Mouse (Mus musculus) adrenal gland, postnatal 14 days (tissue): ENCODE results near the gene Gm9821. TPM values are rescaled to one million over a fixed set of nuclear protein-coding genes. Genes with fewer than 3 reads are reported as not detected.
A peak's percentile ranks its signal among the peaks of the same experiment; 100 is the strongest.

Experiments used
- DNase-seq: peaks from one replicate; pipeline ENCODE4 v3.0.0; 2021; ENCODE audit warnings: mixed read lengths
- total RNA-seq: library from RNA; stranded (reverse); gene quantifications from 2 replicates; pipeline ENCODE4 v1.2.3, GENCODE M21; 2021

Gene Gm9821
- total RNA-seq, 1 experiment from 2014 or later = not detected

DNA sequence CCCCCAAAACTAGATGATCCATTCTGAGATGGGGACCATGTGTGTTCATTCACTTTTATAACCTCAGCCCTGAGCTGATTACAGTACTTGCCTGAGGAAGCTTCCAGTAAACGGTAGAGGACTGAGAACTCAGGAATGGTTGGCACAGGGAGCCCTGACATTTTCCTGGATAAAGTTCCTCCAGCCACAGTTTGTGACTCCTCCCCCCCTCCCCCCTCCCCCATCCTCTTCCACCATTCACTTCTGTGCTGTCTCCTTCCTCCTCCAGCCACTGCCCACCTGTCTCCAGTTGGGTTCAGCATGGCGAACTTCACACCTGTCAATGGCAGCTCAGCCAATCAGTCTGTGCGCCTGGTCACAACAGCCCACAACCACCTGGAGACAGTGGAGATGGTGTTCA, 18.6 kb upstream of the Gm9821 start, which contains the start of gene Chrm4:
Gene Chrm4, plus strand, starts transcription at position 301 of the 400 bp plus-strand sequence.
- DNase-seq = no peak

DNA sequence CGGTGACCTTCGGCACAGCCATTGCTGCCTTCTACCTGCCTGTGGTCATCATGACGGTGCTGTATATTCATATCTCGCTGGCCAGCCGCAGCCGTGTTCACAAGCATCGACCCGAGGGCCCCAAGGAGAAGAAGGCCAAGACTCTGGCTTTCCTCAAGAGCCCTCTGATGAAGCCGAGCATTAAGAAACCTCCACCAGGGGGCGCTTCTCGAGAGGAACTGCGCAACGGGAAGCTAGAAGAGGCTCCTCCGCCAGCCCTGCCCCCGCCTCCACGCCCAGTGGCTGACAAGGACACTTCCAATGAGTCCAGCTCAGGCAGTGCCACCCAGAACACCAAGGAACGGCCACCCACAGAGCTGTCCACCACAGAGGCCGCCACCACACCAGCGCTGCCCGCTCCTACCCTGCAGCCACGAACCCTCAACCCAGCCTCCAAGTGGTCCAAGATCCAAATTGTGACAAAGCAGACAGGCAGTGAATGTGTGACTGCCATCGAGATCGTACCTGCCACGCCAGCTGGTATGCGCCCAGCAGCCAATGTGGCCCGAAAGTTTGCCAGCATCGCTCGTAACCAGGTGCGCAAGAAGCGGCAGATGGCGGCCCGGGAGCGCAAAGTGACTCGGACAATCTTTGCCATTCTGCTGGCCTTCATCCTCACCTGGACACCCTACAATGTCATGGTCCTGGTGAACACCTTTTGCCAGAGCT, 17.5 kb upstream of the Gm9821 start:
- DNase-seq = peak; percentile 92

- no peak for DNase-seq
Measured at GRCm38 (mm10) chr2:91928534-91929350, 16.8 kb upstream of the Gm9821 start.

DNA sequence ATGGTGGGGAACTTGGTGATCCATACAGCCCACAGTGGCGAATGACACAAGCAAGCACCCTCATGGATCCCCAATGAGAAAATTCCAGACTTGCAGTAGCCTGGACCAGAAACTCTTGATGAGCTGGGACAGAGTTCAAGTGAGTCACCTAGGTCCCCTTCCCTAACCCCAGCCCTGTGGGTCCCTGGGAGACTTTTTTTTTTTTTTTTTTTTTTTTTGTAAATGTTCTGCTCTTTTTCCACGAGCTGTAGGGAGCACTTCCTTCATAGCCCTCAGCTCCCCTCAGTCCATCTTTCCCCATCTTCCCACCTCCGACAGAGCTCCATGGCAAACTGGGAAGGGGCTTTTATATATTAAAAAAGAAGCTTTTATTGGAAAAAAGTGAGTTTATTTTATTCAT, 16.0 kb upstream of the Gm9821 start:
- DNase-seq = no peak

- DNase-seq = peak; percentile 84
Measured at GRCm38 (mm10) chr2:91929936-91930335, 15.6 kb upstream of the Gm9821 start.

DNA sequence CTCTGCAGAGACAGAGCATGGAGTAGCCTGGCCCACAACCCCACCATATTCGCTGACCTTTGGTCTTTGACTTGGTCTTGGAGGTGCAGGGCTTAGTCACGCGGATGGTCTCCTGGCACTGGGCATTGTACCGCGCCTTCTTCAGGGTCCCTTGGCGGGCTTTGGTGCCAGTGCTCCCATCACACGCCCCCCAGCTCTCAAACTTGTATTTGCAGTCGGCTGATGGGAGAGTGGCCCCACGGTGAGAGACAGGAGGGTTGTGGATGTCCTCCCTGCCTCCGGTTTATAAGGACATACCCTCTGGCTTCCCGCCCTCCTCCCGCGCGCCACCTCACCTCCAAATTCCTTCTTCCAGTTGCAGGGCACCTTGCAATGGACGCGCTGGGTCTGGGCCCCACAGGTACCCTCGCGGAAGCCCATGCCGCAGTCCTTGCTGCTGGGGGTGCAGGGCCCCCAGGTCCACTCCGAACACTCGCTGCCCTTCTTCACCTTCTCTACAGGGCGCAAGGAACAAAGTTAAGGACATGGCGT, 14.7 kb upstream of the Gm9821 start:
- DNase-seq = no peak

DNA sequence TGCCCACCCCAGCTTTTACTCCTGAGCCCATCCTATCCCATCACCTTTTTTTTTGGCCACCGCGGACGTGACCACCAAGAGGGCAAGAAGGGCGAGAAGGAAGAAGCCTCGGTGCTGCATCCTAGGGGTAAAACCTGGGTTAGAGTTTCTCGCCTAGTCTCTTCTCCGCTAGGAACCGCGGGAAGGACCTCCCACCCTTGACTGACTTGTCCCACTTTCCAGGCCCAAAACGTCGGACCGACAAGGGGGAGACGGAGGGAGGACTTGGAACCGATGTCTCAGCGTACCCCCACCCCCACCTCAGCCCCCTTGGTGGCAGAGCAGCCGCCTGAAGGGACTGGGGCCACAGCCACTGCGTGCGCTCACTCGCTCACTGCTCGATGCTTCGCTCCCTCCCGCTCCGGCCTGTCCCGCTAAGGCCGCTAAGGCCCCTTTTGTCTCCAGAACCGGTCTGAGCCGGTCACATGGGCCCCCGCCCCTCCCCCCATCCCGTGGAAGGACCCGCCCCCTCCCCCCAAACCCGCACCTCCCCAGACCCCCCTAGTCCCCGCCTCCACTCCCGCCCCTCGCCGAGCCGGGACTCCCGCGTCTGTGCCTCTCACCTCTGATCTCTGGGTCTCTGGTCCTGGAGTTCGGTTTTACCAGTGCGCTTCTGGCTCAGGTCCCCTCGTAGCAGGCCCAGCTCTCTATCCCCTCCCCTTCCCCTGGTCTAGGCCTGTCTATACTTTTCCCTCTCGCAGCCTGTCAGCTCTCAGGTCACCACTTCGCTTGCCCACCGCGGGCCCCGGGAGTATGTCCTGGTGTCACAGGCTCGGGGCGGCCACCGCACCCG, 14.0 kb upstream of the Gm9821 start:
- DNase-seq = peak; percentile 58

DNA sequence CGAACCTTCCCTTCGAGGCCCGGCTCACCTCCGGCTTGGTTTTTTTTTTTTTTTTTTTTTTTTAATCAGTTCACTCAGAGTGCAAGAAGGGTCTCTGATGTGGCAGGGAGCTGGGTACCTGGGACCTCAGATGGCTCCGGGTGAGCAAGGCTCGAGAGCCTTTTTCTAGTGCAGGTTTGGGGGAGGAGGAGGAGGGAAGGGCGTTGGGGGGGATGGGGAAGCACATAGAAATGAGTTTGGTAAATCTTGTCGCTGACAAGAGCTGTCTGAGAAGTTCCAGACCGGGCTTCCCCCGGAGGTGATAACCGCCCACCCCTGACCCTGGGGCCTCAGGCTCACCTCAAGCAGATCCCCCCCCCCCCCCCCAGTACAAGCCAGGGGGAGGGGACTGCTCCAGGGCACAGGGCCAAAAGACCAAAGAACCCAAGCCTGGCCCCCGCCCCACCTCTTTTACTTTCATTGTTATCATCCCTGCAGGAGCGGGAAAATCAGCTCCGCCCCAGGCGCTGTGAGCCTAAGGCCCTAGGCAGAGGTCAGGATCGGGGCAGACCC, 13.3 kb upstream of the Gm9821 start, which contains the start of gene Mdk:
Gene Mdk, minus strand, starts transcription at position 138 of the 552 bp plus-strand sequence.
- peak; percentile 34 for DNase-seq

GRCm38 (mm10) chr2:91932737-91933350, 12.7 kb upstream of the Gm9821 start:
- no peak for DNase-seq

GRCm38 (mm10) chr2:91933471-91933870, 12.0 kb upstream of the Gm9821 start:
- no peak for DNase-seq

GRCm38 (mm10) chr2:91934016-91934415, 11.5 kb upstream of the Gm9821 start:
- DNase-seq = no peak

- no peak for DNase-seq
Measured at GRCm38 (mm10) chr2:91934826-91935525, 10.5 kb upstream of the Gm9821 start.

GRCm38 (mm10) chr2:91936154-91936553, 9.3 kb upstream of the Gm9821 start:
- no peak for DNase-seq

DNA sequence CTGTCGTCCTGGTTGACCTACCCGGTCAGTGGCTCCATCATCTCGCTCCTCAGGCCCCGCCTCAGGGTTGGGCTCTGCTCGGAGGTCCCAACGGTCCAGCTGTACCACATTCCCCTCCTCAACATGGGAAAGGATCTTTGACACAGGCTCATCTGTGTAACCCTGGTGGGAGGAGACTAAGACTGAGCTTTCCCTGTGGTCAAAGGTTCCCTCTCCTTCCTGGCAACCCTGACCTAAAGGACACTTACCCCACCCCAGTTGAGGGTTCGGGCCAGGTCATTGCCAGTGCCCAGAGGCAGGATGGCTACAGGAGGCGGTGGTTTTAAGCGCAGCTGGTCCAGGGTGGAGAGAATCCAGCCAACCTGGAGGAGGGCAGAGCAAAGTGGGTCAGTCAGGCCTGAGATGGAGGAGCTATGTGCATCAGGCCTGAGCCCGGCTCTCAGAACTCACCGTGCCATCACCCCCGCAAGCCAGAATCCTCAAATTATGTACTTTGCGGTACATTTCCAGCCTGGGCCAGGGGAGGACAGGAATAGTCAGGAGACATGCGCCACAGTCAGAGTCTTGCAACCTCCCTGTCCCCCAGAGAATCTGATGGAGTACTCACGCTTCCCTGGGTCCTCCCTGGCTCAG, 6.1 kb upstream of the Gm9821 start:
- DNase-seq = no peak

- DNase-seq = no peak
Measured at GRCm38 (mm10) chr2:91942356-91942755, 3.1 kb upstream of the Gm9821 start.

DNA sequence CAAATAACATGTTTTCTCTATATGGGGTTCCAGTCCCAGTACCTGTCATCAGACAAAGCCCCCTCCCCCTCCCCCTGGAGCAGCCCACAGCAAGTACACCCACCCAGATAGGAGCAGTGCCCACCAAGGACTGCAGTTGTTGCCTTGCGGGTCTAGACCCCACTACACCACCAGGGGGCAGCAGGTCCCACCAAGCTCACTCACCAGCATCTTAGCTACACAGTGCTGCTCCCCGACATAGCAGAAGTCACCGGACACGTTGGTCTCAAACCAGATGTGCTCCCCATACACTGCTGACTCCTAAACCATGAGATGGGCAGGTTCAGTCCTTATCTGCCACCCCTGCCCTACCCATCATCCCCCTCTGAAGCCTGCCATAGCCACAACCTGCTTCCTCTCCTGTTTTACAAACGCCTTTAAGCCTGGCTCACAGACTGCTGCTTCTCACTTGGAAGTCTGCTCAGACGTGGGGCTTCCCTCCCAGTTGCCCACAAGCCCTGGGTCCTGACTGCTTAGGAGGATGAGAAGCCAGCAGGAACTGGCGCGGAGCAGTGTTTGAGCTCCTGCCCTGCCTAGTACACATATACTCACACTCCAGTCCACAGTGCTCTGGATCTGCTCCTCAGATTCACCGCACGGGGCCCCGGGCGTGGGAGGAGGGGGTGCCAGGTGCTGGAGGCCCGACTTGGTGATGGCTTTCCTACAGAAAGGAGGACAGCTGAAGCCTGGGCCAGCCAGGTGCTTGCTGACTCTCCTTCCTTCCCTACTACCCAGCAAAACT, 1.1 kb upstream of the Gm9821 start:
- peak; percentile 87 for DNase-seq

DNA sequence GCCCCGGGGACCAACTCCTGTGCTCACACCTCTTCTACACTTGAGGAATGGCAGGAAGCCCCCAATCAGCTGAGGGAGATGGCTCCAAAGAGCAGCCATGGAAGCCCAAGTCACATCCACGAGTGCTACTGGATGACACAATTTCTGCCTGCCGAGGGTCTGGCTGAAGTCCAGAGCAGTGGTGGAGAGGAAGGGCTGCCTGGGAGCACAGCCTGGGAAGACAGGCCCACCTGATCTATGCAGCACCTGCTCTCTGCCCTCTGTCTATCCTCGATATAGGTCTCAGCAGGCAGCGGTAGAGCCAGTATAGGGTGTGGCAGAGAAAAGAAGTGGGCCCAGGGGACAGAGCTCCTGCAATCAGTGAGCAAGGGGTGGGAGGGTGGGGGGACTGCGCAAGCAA, 1.3 kb downstream of the Gm9821 start:
- DNase-seq = peak; percentile 60

- peak; percentile 77 for DNase-seq
Measured at GRCm38 (mm10) chr2:91947397-91948150, 2.1 kb downstream of the Gm9821 start.

- no peak for DNase-seq
Measured at GRCm38 (mm10) chr2:91948151-91948509, 2.6 kb downstream of the Gm9821 start.
